Mouse (Mus musculus) forebrain, embryonic 15.5 days (tissue): ENCODE results near the gene Tdrd7. TPM values are rescaled to one million over a fixed set of nuclear protein-coding genes. Genes with fewer than 3 reads are reported as not detected.

Experiments used
- ATAC-seq: fragments of 200-750 bp; cut with Nextera tagmentation; replicated peaks from 2 replicates; pipeline ENCODE4 v1.8.0; 2017; ENCODE audit warnings: mild to moderate bottlenecking, moderate TSS enrichment, moderate library complexity
- H3K27ac ChIP-seq: fragments of 300-500 bp; sonication (generic); replicated peaks from 2 replicates; pipeline ENCODE4 v1.5.1; 2015; ENCODE audit warnings: mild to moderate bottlenecking, inconsistent platforms
- H3K27me3 ChIP-seq: fragments of 300-500 bp; sonication (generic); 2 replicates; pipeline ENCODE4 v1.6.1; 2015; ENCODE audit warnings: inconsistent platforms
- H3K36me3 ChIP-seq: fragments of 300-500 bp; sonication (generic); 2 replicates; pipeline ENCODE4 v1.6.1; 2015; ENCODE audit warnings: mild to moderate bottlenecking, inconsistent platforms
- H3K4me1 ChIP-seq: fragments of 300-500 bp; sonication (generic); 2 replicates; pipeline ENCODE4 v1.6.1; 2015; ENCODE audit warnings: inconsistent platforms
- H3K4me2 ChIP-seq: fragments of 300-500 bp; sonication (generic); replicated peaks from 2 replicates; pipeline ENCODE4 v1.6.1; 2015; ENCODE audit warnings: mild to moderate bottlenecking, inconsistent platforms
- H3K4me3 ChIP-seq: fragments of 300-500 bp; sonication (generic); 2 replicates; pipeline ENCODE4 v1.5.1; 2015; ENCODE audit warnings: mild to moderate bottlenecking, inconsistent platforms
- H3K9ac ChIP-seq: fragments of 300-500 bp; sonication (generic); replicated peaks from 2 replicates; pipeline ENCODE4 v1.6.1; 2015; ENCODE audit warnings: mild to moderate bottlenecking, inconsistent platforms
- H3K9me3 ChIP-seq: fragments of 300-500 bp; sonication (generic); 2 replicates; pipeline ENCODE4 v1.6.1; 2016; ENCODE audit warnings: inconsistent platforms
- WGBS: fragments of 180-500 bp; shearing (Covaris S2); methylation state at CpG from one replicate; pipeline ENCODE4 v1.1.7; 2015; ENCODE audit warnings: mixed read lengths; 5-methylcytosine and 5-hydroxymethylcytosine counted together
- polyA plus RNA-seq: library from polyadenylated mRNA; unstranded; fragments of >200 nt; fragmentation: Nextera tagmentation; extraction: Ambion mirVana; gene quantifications from 2 replicates; pipeline ENCODE4 v1.2.1, GENCODE M21; 2015

Gene Tdrd7
- polyA plus RNA-seq, 1 experiment from 2014 or later, result 17.3 TPM

- Histone ChIP-seq H3K4me3 (no peak overlapping the region), H3K9ac (no peak overlapping the region), H3K4me2 (no peak overlapping the region), H3K27ac (no peak overlapping the region), H3K36me3 (no peaks in the 10 kb centered on the region), H3K9me3 (no peaks in the 10 kb centered on the region), H3K4me1 (peaks cover under 1% of the 10 kb centered on the region), H3K27me3 (peaks cover 12% of the 10 kb centered on the region)
- no peak for ATAC-seq
- WGBS, result 81% methylated on average over 2 of the region's 2 CpGs
These were observed 68.1 kb downstream of the Tdrd7 start for GRCm38 (mm10) chr4:46033197-46033596.

- 9% methylated on average over 12 of the region's 12 CpGs for WGBS
- no peak for ATAC-seq
- H3K27me3 ChIP-seq, result peaks cover 39% of the 10 kb centered on the region
- H3K4me1 ChIP-seq, result peaks cover 15% of the 10 kb centered on the region
- no peaks in the 10 kb centered on the region for H3K36me3 ChIP-seq
- H3K9ac ChIP-seq, result peak overlapping the region; percentile 51
- H3K4me2 ChIP-seq, result peak overlapping the region; percentile 99
- no peaks in the 10 kb centered on the region for H3K9me3 ChIP-seq
- H3K4me3 ChIP-seq, result peak overlapping the region; percentile 60
- no peak overlapping the region for H3K27ac ChIP-seq
These were observed 73.4 kb downstream of the Tdrd7 start for GRCm38 (mm10) chr4:46038591-46038891.

GRCm38 (mm10) chr4:46038892-46039751 is 74.0 kb downstream of the Tdrd7 start, which contains the start of gene Tmod1:
Gene Tmod1 (plus strand): TSS chr4:46038935.
- H3K9ac ChIP-seq, result peak within 1 kb of the TSS; percentile 51
- ATAC-seq, result peak; percentile 67
- no peak within 1 kb of the TSS for H3K27ac ChIP-seq
- peaks cover 15% of the 10 kb centered on the region for H3K4me1 ChIP-seq
- peaks cover 39% of the 10 kb centered on the region for H3K27me3 ChIP-seq
- peak within 1 kb of the TSS; percentile 99 for H3K4me2 ChIP-seq
- no peaks in the 10 kb centered on the region for H3K36me3 ChIP-seq
- H3K9me3 ChIP-seq, result no peaks in the 10 kb centered on the region
- H3K4me3 ChIP-seq, result peak within 1 kb of the TSS; percentile 60
- WGBS, result under 1% methylated on average over 72 of the region's 72 CpGs

- no peaks in the 10 kb centered on the region for H3K36me3 ChIP-seq
- no peak overlapping the region for H3K9ac ChIP-seq
- no peak overlapping the region for H3K27ac ChIP-seq
- H3K27me3 ChIP-seq, result peaks cover 39% of the 10 kb centered on the region
- 18% methylated on average over 6 of the region's 6 CpGs for WGBS
- ATAC-seq, result no peak
- H3K4me3 ChIP-seq, result peak overlapping the region; percentile 60; the same call in 1 of the 2 replicates
- no peaks in the 10 kb centered on the region for H3K9me3 ChIP-seq
- H3K4me2 ChIP-seq, result peak overlapping the region; percentile 99; the same call in 1 of the 2 replicates
- peaks cover 15% of the 10 kb centered on the region for H3K4me1 ChIP-seq
These were observed 74.8 kb downstream of the Tdrd7 start for GRCm38 (mm10) chr4:46039899-46040298.

- H3K27ac ChIP-seq, result no peak overlapping the region
- H3K36me3 ChIP-seq, result no peaks in the 10 kb centered on the region
- no peak for ATAC-seq
- H3K4me2 ChIP-seq, result no peak overlapping the region
- no peak overlapping the region for H3K4me3 ChIP-seq
- H3K4me1 ChIP-seq, result peaks cover 15% of the 10 kb centered on the region
- WGBS, result 31% methylated on average over 9 of the region's 9 CpGs
- H3K27me3 ChIP-seq, result peaks cover 39% of the 10 kb centered on the region
- no peak overlapping the region for H3K9ac ChIP-seq
- H3K9me3 ChIP-seq, result no peaks in the 10 kb centered on the region
These were observed 75.6 kb downstream of the Tdrd7 start for GRCm38 (mm10) chr4:46040594-46041192.

- 17% methylated on average over 7 of the region's 7 CpGs for WGBS
- H3K36me3 ChIP-seq, result no peaks in the 10 kb centered on the region
- ATAC-seq, result no peak
- no peaks in the 10 kb centered on the region for H3K9me3 ChIP-seq
- H3K4me3 ChIP-seq, result no peak overlapping the region
- peaks cover 39% of the 10 kb centered on the region for H3K27me3 ChIP-seq
- H3K4me2 ChIP-seq, result no peak overlapping the region
- peaks cover 15% of the 10 kb centered on the region for H3K4me1 ChIP-seq
- H3K27ac ChIP-seq, result no peak overlapping the region
- H3K9ac ChIP-seq, result no peak overlapping the region
These were observed 76.8 kb downstream of the Tdrd7 start for GRCm38 (mm10) chr4:46041761-46042504.

- Histone ChIP-seq H3K9ac (no peak overlapping the region), H3K9me3 (no peaks in the 10 kb centered on the region), H3K36me3 (no peaks in the 10 kb centered on the region), H3K27ac (no peak overlapping the region), H3K27me3 (peaks cover 34% of the 10 kb centered on the region), H3K4me2 (no peak overlapping the region), H3K4me1 (peaks cover 15% of the 10 kb centered on the region), H3K4me3 (no peak overlapping the region)
- 29% methylated on average over 5 of the region's 5 CpGs for WGBS
- ATAC-seq, result no peak
These were observed 77.3 kb downstream of the Tdrd7 start for GRCm38 (mm10) chr4:46042505-46042850.

- no peak overlapping the region for H3K4me2 ChIP-seq
- H3K27ac ChIP-seq, result no peak overlapping the region
- no peaks in the 10 kb centered on the region for H3K9me3 ChIP-seq
- 79% methylated on average over 8 of the region's 8 CpGs for WGBS
- no peak overlapping the region for H3K4me3 ChIP-seq
- no peak overlapping the region for H3K9ac ChIP-seq
- no peak for ATAC-seq
- peaks cover 13% of the 10 kb centered on the region for H3K4me1 ChIP-seq
- peaks cover 26% of the 10 kb centered on the region for H3K27me3 ChIP-seq
- H3K36me3 ChIP-seq, result no peaks in the 10 kb centered on the region
These were observed 78.2 kb downstream of the Tdrd7 start for GRCm38 (mm10) chr4:46043361-46043760.

- Histone ChIP-seq H3K4me3 (no peak overlapping the region), H3K4me1 (no peaks in the 10 kb centered on the region), H3K36me3 (no peaks in the 10 kb centered on the region), H3K9me3 (0 out of 2 replicates have a peak, but pooled peaks cover 3% of the 10 kb centered on the region), H3K27me3 (no peaks in the 10 kb centered on the region), H3K9ac (no peak overlapping the region), H3K4me2 (no peak overlapping the region), H3K27ac (no peak overlapping the region)
- ATAC-seq, result no peak
- 63% methylated on average over 4 of the region's 4 CpGs for WGBS
These were observed 82.8 kb downstream of the Tdrd7 start for GRCm38 (mm10) chr4:46047971-46048370.

- Histone ChIP-seq H3K4me3 (no peak overlapping the region), H3K9ac (no peak overlapping the region), H3K27me3 (no peaks in the 10 kb centered on the region), H3K4me2 (no peak overlapping the region), H3K27ac (no peak overlapping the region), H3K36me3 (no peaks in the 10 kb centered on the region), H3K4me1 (no peaks in the 10 kb centered on the region), H3K9me3 (0 out of 2 replicates have a peak, but pooled peaks cover 3% of the 10 kb centered on the region)
- ATAC-seq, result no peak
- 89% methylated on average over 7 of the region's 7 CpGs for WGBS
These were observed 83.3 kb downstream of the Tdrd7 start for GRCm38 (mm10) chr4:46048418-46048817.

- H3K9me3 ChIP-seq, result 0 out of 2 replicates have a peak, but pooled peaks cover 3% of the 10 kb centered on the region
- H3K9ac ChIP-seq, result no peak overlapping the region
- no peak for ATAC-seq
- H3K27me3 ChIP-seq, result no peaks in the 10 kb centered on the region
- no peak overlapping the region for H3K4me2 ChIP-seq
- no peaks in the 10 kb centered on the region for H3K36me3 ChIP-seq
- no peak overlapping the region for H3K27ac ChIP-seq
- no peak overlapping the region for H3K4me3 ChIP-seq
- no peaks in the 10 kb centered on the region for H3K4me1 ChIP-seq
- WGBS, result 85% methylated on average over 9 of the region's 9 CpGs
These were observed 88.4 kb downstream of the Tdrd7 start for GRCm38 (mm10) chr4:46053323-46054107.
